Mouse (Mus musculus) heart, postnatal 0 days (tissue): ENCODE measurements around the gene Gm48552. TPM values are rescaled to one million over a fixed set of nuclear protein-coding genes. Genes with fewer than 3 reads are reported as not detected.
A peak's percentile ranks its signal among the peaks of the same experiment; 100 is the strongest.

ENCODE experiments used
- ATAC-seq: fragments of 200-750 bp; cut with Nextera tagmentation; 2 replicates; pipeline ENCODE4 v1.8.0; 2017; ENCODE audit warnings: low read depth, moderate number of reproducible peaks, moderate library complexity; ENCODE audit not compliant: insufficient read depth
- DNase-seq: peaks from one replicate; pipeline ENCODE4 v3.0.0-alpha.2; 2016; ENCODE audit warnings: low spot score
- H3K27ac ChIP-seq: fragments of 300-500 bp; sonication (generic); 2 replicates; pipeline ENCODE4 v1.5.1; 2014; ENCODE audit warnings: low read depth, mild to moderate bottlenecking
- H3K27me3 ChIP-seq: fragments of 300-500 bp; sonication (generic); 2 replicates; pipeline ENCODE4 v1.6.1; 2014; ENCODE audit warnings: low read length, mixed read lengths; ENCODE audit not compliant: control insufficient read depth, insufficient read depth
- H3K36me3 ChIP-seq: fragments of 300-500 bp; sonication (generic); replicated peaks from 2 replicates; pipeline ENCODE4 v1.6.1; 2014; ENCODE audit warnings: low read length, mixed read lengths; ENCODE audit not compliant: control insufficient read depth, insufficient read depth
- H3K4me1 ChIP-seq: fragments of 300-500 bp; sonication (generic); 2 replicates; pipeline ENCODE4 v1.6.1; 2014; ENCODE audit warnings: antibody characterized with exemption; ENCODE audit not compliant: control insufficient read depth, insufficient read depth
- H3K4me2 ChIP-seq: fragments of 300-500 bp; sonication (generic); 2 replicates; pipeline ENCODE4 v1.6.1; 2014; ENCODE audit warnings: low read depth, mild to moderate bottlenecking, low read length, moderate library complexity
- H3K4me3 ChIP-seq: fragments of 300-500 bp; sonication (generic); 2 replicates; pipeline ENCODE4 v1.5.1; 2014; ENCODE audit warnings: low read depth, low read length
- H3K9ac ChIP-seq: fragments of 300-500 bp; sonication (generic); replicated peaks from 2 replicates; pipeline ENCODE4 v1.6.1; 2014; ENCODE audit warnings: low read depth, low read length, mixed read lengths
- H3K9me3 ChIP-seq: fragments of 300-500 bp; sonication (generic); replicated peaks from 2 replicates; pipeline ENCODE4 v1.6.1; 2016; ENCODE audit warnings: low read length; ENCODE audit not compliant: control insufficient read depth
- CTCF ChIP-seq: IDR thresholded peaks from 2 replicates; pipeline ENCODE4 v1.5.1; 2016; ENCODE audit warnings: antibody characterized with exemption, control low read depth, low read depth
- EP300 ChIP-seq: IDR thresholded peaks from 2 replicates; pipeline ENCODE4 v1.6.1; 2016; ENCODE audit warnings: antibody characterized with exemption, low read depth
- WGBS: fragments of 180-500 bp; shearing (Covaris S2); extraction: QIAGEN DNeasy Blood & Tissue Kit; methylation state at CpG from one replicate; pipeline ENCODE4 v1.1.7; 2014; 5-methylcytosine and 5-hydroxymethylcytosine counted together
- polyA plus RNA-seq: library from polyadenylated mRNA; unstranded; fragments of >200 nt; fragmentation: Nextera tagmentation; extraction: Ambion mirVana; gene quantifications from 2 replicates; pipeline ENCODE4 v1.2.1, GENCODE M21; 2015
- total RNA-seq: library from RNA; depleted of rRNA; stranded (reverse); fragments of >200 nt; gene quantifications from 2 replicates; pipeline ENCODE4 v1.2.3, GENCODE M21; 2014; ENCODE audit warnings: low replicate concordance

Gene Gm48552
- total and polyA plus RNA-seq, 2 experiments from 2014 or later = 0.45 TPM; not detected in 1

- Histone ChIP-seq H3K4me3 (peak overlapping the region; percentile 80), H3K4me2 (peak overlapping the region; percentile 95), H3K9ac (peak overlapping the region; percentile 69), H3K9me3 (no peaks in the 10 kb centered on the region), H3K4me1 (peaks cover 25% of the 10 kb centered on the region), H3K27ac (peak overlapping the region; percentile 52), H3K27me3 (no peaks in the 10 kb centered on the region), H3K36me3 (no peaks in the 10 kb centered on the region)
- TF ChIP-seq EP300 (no peak), CTCF (no peak)
- under 1% methylated on average over 33 of the region's 38 CpGs for WGBS
- ATAC-seq = no peak
- no peak for DNase-seq
Measured at GRCm38 (mm10) chr10:81426897-81427296, 38.1 kb downstream of the Gm48552 start.

- H3K4me2 ChIP-seq = peak overlapping the region; percentile 95
- TF ChIP-seq CTCF = no peak
- no peak for TF ChIP-seq EP300
- peaks cover 21% of the 10 kb centered on the region for H3K4me1 ChIP-seq
- H3K9me3 ChIP-seq = no peaks in the 10 kb centered on the region
- no peaks in the 10 kb centered on the region for H3K27me3 ChIP-seq
- ATAC-seq (no peak), DNase-seq (no peak)
- peak overlapping the region; percentile 69; the same call in 1 of the 2 replicates for H3K9ac ChIP-seq
- 29% methylated on average over 3 of the region's 3 CpGs for WGBS
- H3K36me3 ChIP-seq = no peaks in the 10 kb centered on the region
- peak overlapping the region; percentile 80 for H3K4me3 ChIP-seq
- peak overlapping the region; percentile 52 for H3K27ac ChIP-seq
Measured at GRCm38 (mm10) chr10:81427327-81427726, 38.5 kb downstream of the Gm48552 start.

DNA sequence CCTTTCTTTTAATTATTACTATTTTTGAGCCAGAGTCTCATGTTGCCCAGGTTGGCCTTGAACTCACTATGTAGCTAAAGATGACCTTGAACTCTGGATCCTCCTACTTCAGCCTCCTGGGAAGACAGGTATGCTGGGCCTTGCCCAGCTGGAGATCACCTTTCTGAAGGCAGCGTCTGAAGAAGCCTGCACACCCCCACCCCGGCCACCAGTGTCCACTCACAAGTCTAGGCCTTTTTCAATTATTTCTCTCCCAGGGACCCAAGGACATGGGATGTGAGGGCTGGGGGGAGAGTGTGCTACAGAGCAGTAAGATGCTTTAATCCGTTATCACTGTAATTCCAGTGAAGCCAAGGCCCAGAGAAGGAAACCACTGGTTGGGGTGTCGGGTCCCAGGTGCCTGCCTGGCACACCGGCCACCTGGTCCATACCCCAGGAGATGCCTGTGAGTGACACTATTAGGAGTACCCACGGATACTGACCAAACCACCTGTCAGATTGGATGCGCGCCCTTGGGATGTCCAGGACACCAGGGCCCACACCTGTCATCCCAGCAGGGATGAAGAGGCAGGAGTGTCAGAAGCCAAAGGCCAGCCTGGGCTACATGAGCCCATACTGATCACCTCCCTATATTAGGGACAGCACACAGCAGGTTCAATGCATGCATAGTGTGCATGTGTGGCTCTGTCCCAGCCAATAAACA, 39.1 kb downstream of the Gm48552 start:
- ATAC-seq = no peak
- Histone ChIP-seq H3K9me3 (no peaks in the 10 kb centered on the region), H3K4me3 (no peak overlapping the region), H3K36me3 (no peaks in the 10 kb centered on the region), H3K4me1 (peaks cover 21% of the 10 kb centered on the region), H3K4me2 (no peak overlapping the region), H3K9ac (no peak overlapping the region), H3K27ac (no peak overlapping the region; the same call in 1 of the 2 replicates), H3K27me3 (no peaks in the 10 kb centered on the region)
- no peak for DNase-seq
- 90% methylated on average over 8 of the region's 8 CpGs for WGBS
- no peak for TF ChIP-seq CTCF
- TF ChIP-seq EP300 = no peak

DNA sequence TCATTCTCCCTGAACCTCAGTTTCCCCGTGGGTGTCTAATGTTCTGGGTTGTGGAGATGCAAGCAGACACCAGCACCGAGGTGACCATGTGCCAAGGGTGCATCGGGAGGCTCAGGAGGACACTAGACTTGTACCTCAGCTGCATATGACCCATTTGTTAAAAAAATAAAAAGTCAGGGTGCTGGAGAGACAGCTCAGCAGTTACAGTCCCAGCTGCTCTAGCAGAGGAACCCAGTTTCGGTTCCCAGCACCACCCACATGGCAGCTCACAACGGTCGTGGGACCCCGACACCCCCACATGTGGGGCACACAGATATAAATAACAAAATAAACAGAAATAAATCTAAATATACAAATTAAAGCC, 39.7 kb downstream of the Gm48552 start:
- ATAC-seq (no peak), DNase-seq (no peak)
- H3K9ac ChIP-seq = no peak overlapping the region
- H3K4me1 ChIP-seq = peaks cover 26% of the 10 kb centered on the region
- no peak overlapping the region for H3K27ac ChIP-seq
- H3K9me3 ChIP-seq = no peaks in the 10 kb centered on the region
- 89% methylated on average over 7 of the region's 7 CpGs for WGBS
- H3K36me3 ChIP-seq = no peaks in the 10 kb centered on the region
- TF ChIP-seq EP300 = no peak
- TF ChIP-seq CTCF = no peak
- H3K4me2 ChIP-seq = no peak overlapping the region
- no peaks in the 10 kb centered on the region for H3K27me3 ChIP-seq
- H3K4me3 ChIP-seq = no peak overlapping the region

- no peaks in the 10 kb centered on the region for H3K36me3 ChIP-seq
- no peak for DNase-seq
- H3K4me1 ChIP-seq = peaks cover 31% of the 10 kb centered on the region
- no peaks in the 10 kb centered on the region for H3K27me3 ChIP-seq
- no peak overlapping the region for H3K4me2 ChIP-seq
- WGBS = 43% methylated on average over 2 of the region's 2 CpGs
- H3K4me3 ChIP-seq = peak overlapping the region; percentile 88; the same call in 1 of the 2 replicates
- peak overlapping the region; percentile 99 for H3K27ac ChIP-seq
- no peaks in the 10 kb centered on the region for H3K9me3 ChIP-seq
- no peak overlapping the region for H3K9ac ChIP-seq
- TF ChIP-seq CTCF (no peak), EP300 (no peak)
- no peak for ATAC-seq
Measured at GRCm38 (mm10) chr10:81429092-81429491, 40.3 kb downstream of the Gm48552 start.
